Mouse (Mus musculus) cerebellum, adult 2 months (tissue): ENCODE measurements around the gene Cpa2.

ENCODE experiments used
- CTCF ChIP-seq: fragments of 200-500 bp; IDR thresholded peaks from 2 replicates; pipeline ENCODE4 v1.5.1; 2011; ENCODE audit warnings: low read depth, mild to moderate bottlenecking, control low read depth, low read length, moderate library complexity, borderline replicate concordance; ENCODE audit not compliant: insufficient read depth
- POLR2A ChIP-seq: fragments of 200-500 bp; IDR thresholded peaks from 2 replicates; pipeline ENCODE4 v1.6.1; 2011; ENCODE audit warnings: low read length, control low read depth, borderline replicate concordance; ENCODE audit not compliant: insufficient read depth

- TF ChIP-seq CTCF, result no peak
- no peak for TF ChIP-seq POLR2A
These were observed at the start of gene Cpa2 for GRCm38 (mm10) chr6:30541009-30541799.
